Mouse (Mus musculus) heart, embryonic 13.5 days (tissue): ENCODE results near the gene Gaa. TPM values are rescaled to one million over a fixed set of nuclear protein-coding genes. Genes with fewer than 3 reads are reported as not detected.
"Not testable (repeated sequence)": the region's sequence is repeated elsewhere in the genome, so short reads cannot be mapped to it uniquely, and the experiment has no call there.

Experiments used
- ATAC-seq: fragments of 200-750 bp; cut with Nextera tagmentation; 2 replicates; pipeline ENCODE4 v1.8.0; 2017; ENCODE audit warnings: moderate TSS enrichment; ENCODE audit not compliant: insufficient number of reproducible peaks, low FRiP score, low TSS enrichment; ENCODE audit errors: extremely low read depth
- H3K27ac ChIP-seq: fragments of 300-500 bp; sonication (generic); replicated peaks from 2 replicates; pipeline ENCODE4 v1.5.1; 2015; ENCODE audit warnings: moderate library complexity, mild to moderate bottlenecking, inconsistent platforms
- H3K27me3 ChIP-seq: fragments of 300-500 bp; sonication (generic); replicated peaks from 2 replicates; pipeline ENCODE4 v1.6.1; 2015; ENCODE audit warnings: mild to moderate bottlenecking, inconsistent platforms
- H3K36me3 ChIP-seq: fragments of 300-500 bp; sonication (generic); 2 replicates; pipeline ENCODE4 v1.6.1; 2015; ENCODE audit warnings: mild to moderate bottlenecking, inconsistent platforms
- H3K4me1 ChIP-seq: fragments of 300-500 bp; sonication (generic); 2 replicates; pipeline ENCODE4 v1.6.1; 2015; ENCODE audit warnings: inconsistent platforms
- H3K4me2 ChIP-seq: fragments of 300-500 bp; sonication (generic); 2 replicates; pipeline ENCODE4 v1.6.1; 2015; ENCODE audit warnings: inconsistent platforms, mild to moderate bottlenecking, moderate library complexity
- H3K4me3 ChIP-seq: fragments of 300-500 bp; sonication (generic); 2 replicates; pipeline ENCODE4 v1.5.1; 2015; ENCODE audit warnings: moderate library complexity, mild to moderate bottlenecking, inconsistent platforms
- H3K9ac ChIP-seq: fragments of 300-500 bp; sonication (generic); 2 replicates; pipeline ENCODE4 v1.6.1; 2015; ENCODE audit warnings: inconsistent platforms, mild to moderate bottlenecking, moderate library complexity
- H3K9me3 ChIP-seq: fragments of 300-500 bp; sonication (generic); 2 replicates; pipeline ENCODE4 v1.6.1; 2016; ENCODE audit warnings: inconsistent platforms
- whole genome bisulfite sequencing: fragments of 180-500 bp; shearing (Covaris S2); methylation state at CpG from one replicate; pipeline ENCODE4 v1.1.7; 2015; ENCODE audit warnings: mixed read lengths; 5-methylcytosine and 5-hydroxymethylcytosine counted together
- polyA plus RNA-seq: library from polyadenylated mRNA; unstranded; fragments of >200 nt; fragmentation: Nextera tagmentation; extraction: Ambion mirVana; gene quantifications from 2 replicates; pipeline ENCODE4 v1.2.1, GENCODE M21; 2015

Gaa gene
- polyA plus RNA-seq, 1 experiment from 2014 or later = 103 TPM

GRCm38 (mm10) chr11:119285791-119286527 lies 18.3 kb downstream of the Gaa start:
- 37% methylated on average over 9 of the region's 9 CpGs for WGBS
- Histone ChIP-seq H3K4me1 (peaks cover 25% of the 10 kb centered on the region), H3K27me3 (no peaks in the 10 kb centered on the region), H3K4me3 (no peak overlapping the region), H3K4me2 (peak overlapping the region; percentile 25; the same call in 1 of the 2 replicates), H3K9me3 (no peaks in the 10 kb centered on the region), H3K9ac (no peak overlapping the region; the same call in 1 of the 2 replicates), H3K27ac (peak overlapping the region; percentile 86), H3K36me3 (peaks cover 91% of the 10 kb centered on the region)
- ATAC-seq = no peak; the same call in 1 of the 2 replicates

- WGBS = 87% methylated on average over 20 of the region's 20 CpGs
- ATAC-seq = no peak
- H3K36me3 ChIP-seq = peaks cover 93% of the 10 kb centered on the region
These were observed 19.7 kb downstream of the Gaa start for GRCm38 (mm10) chr11:119287207-119287992.

GRCm38 (mm10) chr11:119292861-119293260 lies 25.2 kb downstream of the Gaa start:
- peaks cover 99% of the 10 kb centered on the region for H3K36me3 ChIP-seq
- ATAC-seq, H3K9me3 ChIP-seq, H3K27ac ChIP-seq, H3K9ac ChIP-seq, H3K4me1 ChIP-seq, H3K4me2 ChIP-seq, H3K27me3 ChIP-seq, H3K4me3 ChIP-seq: not testable (repeated sequence)
- 92% methylated on average over 8 of the region's 8 CpGs for WGBS

More at GRCm38 (mm10) chr11:119287207-119287992, 19.7 kb downstream of the Gaa start:
- Histone ChIP-seq H3K4me3 (no peak overlapping the region), H3K27me3 (no peaks in the 10 kb centered on the region), H3K9me3 (no peaks in the 10 kb centered on the region), H3K27ac (peak overlapping the region; percentile 86), H3K4me1 (peaks cover 25% of the 10 kb centered on the region), H3K9ac (no peak overlapping the region), H3K4me2 (no peak overlapping the region)

GRCm38 (mm10) chr11:119297996-119298395 lies 30.3 kb downstream of the Gaa start:
- Histone ChIP-seq H3K36me3 (peaks cover 53% of the 10 kb centered on the region), H3K4me1 (peaks cover 22% of the 10 kb centered on the region), H3K4me2 (peak overlapping the region; percentile 90), H3K9me3 (no peaks in the 10 kb centered on the region), H3K27me3 (peaks cover 14% of the 10 kb centered on the region; the same call in 1 of the 2 replicates), H3K27ac (no peak overlapping the region), H3K4me3 (peak overlapping the region; percentile 92), H3K9ac (peak overlapping the region; percentile 95; the same call in 1 of the 2 replicates)
- no peak for ATAC-seq
- 84% methylated on average over 6 of the region's 6 CpGs for WGBS

- no peak for ATAC-seq
- H3K9me3 ChIP-seq = no peaks in the 10 kb centered on the region
- H3K4me1 ChIP-seq = peaks cover 22% of the 10 kb centered on the region
- H3K27ac ChIP-seq = peak overlapping the region; percentile 85
- 6% methylated on average over 7 of the region's 7 CpGs for WGBS
- H3K4me2 ChIP-seq = peak overlapping the region; percentile 90
- H3K9ac ChIP-seq = peak overlapping the region; percentile 95
- H3K27me3 ChIP-seq = peaks cover 23% of the 10 kb centered on the region
- peak overlapping the region; percentile 92 for H3K4me3 ChIP-seq
- peaks cover 44% of the 10 kb centered on the region for H3K36me3 ChIP-seq
These were observed 31.2 kb downstream of the Gaa start for GRCm38 (mm10) chr11:119298917-119299316.

- peaks cover 37% of the 10 kb centered on the region for H3K36me3 ChIP-seq
- H3K4me3 ChIP-seq = peak within 1 kb of the TSS; percentile 92
- H3K27me3 ChIP-seq = peaks cover 30% of the 10 kb centered on the region
- peak within 1 kb of the TSS; percentile 90 for H3K4me2 ChIP-seq
- ATAC-seq = peak; percentile 84
- under 1% methylated on average over 89 of the region's 89 CpGs for WGBS
- peaks cover 22% of the 10 kb centered on the region for H3K4me1 ChIP-seq
- peak within 1 kb of the TSS; percentile 95 for H3K9ac ChIP-seq
- no peaks in the 10 kb centered on the region for H3K9me3 ChIP-seq
- peak within 1 kb of the TSS; percentile 85 for H3K27ac ChIP-seq
These were observed 31.9 kb downstream of the Gaa start, which contains the start of gene Eif4a3 for GRCm38 (mm10) chr11:119299391-119300245. Gene Eif4a3 (minus strand): TSS chr11:119300089.

- Histone ChIP-seq H3K4me2 (peak overlapping the region; percentile 90), H3K27me3 (peaks cover 36% of the 10 kb centered on the region), H3K4me3 (peak overlapping the region; percentile 92), H3K9me3 (no peaks in the 10 kb centered on the region), H3K27ac (peak overlapping the region; percentile 85), H3K9ac (peak overlapping the region; percentile 95), H3K4me1 (peaks cover 23% of the 10 kb centered on the region), H3K36me3 (peaks cover 29% of the 10 kb centered on the region)
- ATAC-seq = no peak; the same call in 1 of the 2 replicates
- 1% methylated on average over 31 of the region's 31 CpGs for WGBS
These were observed 32.7 kb downstream of the Gaa start for GRCm38 (mm10) chr11:119300246-119300935.

- Histone ChIP-seq H3K36me3 (peaks cover 23% of the 10 kb centered on the region), H3K27ac (no peak overlapping the region), H3K4me2 (peak overlapping the region; percentile 90), H3K4me3 (peak overlapping the region; percentile 92), H3K9ac (peak overlapping the region; percentile 95), H3K4me1 (peaks cover 29% of the 10 kb centered on the region), H3K27me3 (peaks cover 36% of the 10 kb centered on the region), H3K9me3 (no peaks in the 10 kb centered on the region)
- no peak for ATAC-seq
- WGBS = 22% methylated on average over 2 of the region's 2 CpGs
These were observed 33.3 kb downstream of the Gaa start for GRCm38 (mm10) chr11:119300986-119301385.

GRCm38 (mm10) chr11:119304904-119305712 lies 37.4 kb downstream of the Gaa start:
- 0 out of 2 replicates have a peak overlapping the region, but pooled peaks have one; percentile 19 for H3K9ac ChIP-seq
- no peak; the same call in 1 of the 2 replicates for ATAC-seq
- H3K36me3 ChIP-seq = no peaks in the 10 kb centered on the region
- peaks cover 40% of the 10 kb centered on the region for H3K27me3 ChIP-seq
- WGBS = 42% methylated on average over 16 of the region's 16 CpGs
- no peak overlapping the region for H3K4me3 ChIP-seq
- H3K9me3 ChIP-seq = no peaks in the 10 kb centered on the region
- H3K4me1 ChIP-seq = peaks cover 36% of the 10 kb centered on the region
- peak overlapping the region; percentile 88 for H3K27ac ChIP-seq
- no peak overlapping the region for H3K4me2 ChIP-seq
